Mouse (Mus musculus) adrenal gland, adult (tissue): ENCODE results near the gene Cwc15.
"Not testable (repeated sequence)": the region's sequence is repeated elsewhere in the genome, so short reads cannot be mapped to it uniquely, and the experiment has no call there.

ENCODE experiments used
- DNase-seq, 2 experiments: peaks; one replicate each; pipeline ENCODE4 v3.0.0; 2022 to 2023; ENCODE audit warnings: low spot score in 1 of 2; ENCODE audit not compliant: inconsistent age in 2 of 2

Cwc15 gene

GRCm38 (mm10) chr9:14500023-14500915 is at the start of gene Cwc15, which contains the start of gene Kdm4d:
Gene Cwc15 (plus strand): TSS chr9:14500617.
Gene Kdm4d (minus strand): TSS chr9:14500482.
- peak; percentile 94 to 97 for DNase-seq

DNA sequence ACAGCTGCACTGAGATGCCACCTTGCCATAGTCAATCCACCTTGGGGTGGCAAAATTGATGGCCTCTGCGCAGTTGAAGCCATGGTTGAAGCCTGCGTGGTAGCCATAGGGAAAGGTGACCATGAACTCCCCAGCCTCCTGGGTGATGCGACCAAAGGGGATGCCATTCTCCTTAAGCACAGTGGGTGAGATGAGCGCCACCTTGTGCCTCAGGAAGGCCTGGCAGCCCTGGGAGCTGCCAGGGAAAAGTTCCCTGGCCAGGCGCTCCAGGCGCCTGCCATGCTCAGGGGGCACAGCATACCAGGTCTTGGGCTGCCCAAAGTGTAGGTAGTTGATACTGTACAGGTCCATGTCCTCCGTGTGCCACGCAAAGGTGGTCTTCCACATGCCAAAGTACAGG is 49.3 kb upstream of the Cwc15 start:
- DNase-seq = not testable (repeated sequence)

- no peak for DNase-seq
Measured at GRCm38 (mm10) chr9:14456320-14456719, 44.1 kb upstream of the Cwc15 start.

DNA sequence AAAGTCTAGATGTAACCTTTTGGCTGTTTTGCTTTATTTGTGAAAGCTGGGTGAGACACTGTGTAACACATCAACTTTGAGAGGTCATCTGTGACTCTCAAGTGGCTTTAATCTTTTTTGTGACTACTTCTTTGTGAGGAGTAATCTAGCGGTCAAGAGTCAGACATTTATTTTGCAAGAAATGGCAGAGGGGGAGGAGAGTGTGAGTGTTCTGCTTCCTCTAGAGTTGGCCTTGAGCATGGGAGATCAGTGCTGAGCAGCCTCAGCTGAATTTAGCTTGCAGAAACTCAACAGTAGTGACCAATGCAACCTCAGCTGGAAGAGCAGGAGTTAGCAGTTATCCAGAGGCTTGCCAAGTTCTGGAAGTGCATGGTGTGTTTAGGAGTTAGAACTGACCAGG is 37.9 kb upstream of the Cwc15 start:
- peak; percentile 25 to 83 for DNase-seq

GRCm38 (mm10) chr9:14463668-14464067 is 36.7 kb upstream of the Cwc15 start:
- DNase-seq = not testable (repeated sequence)

DNA sequence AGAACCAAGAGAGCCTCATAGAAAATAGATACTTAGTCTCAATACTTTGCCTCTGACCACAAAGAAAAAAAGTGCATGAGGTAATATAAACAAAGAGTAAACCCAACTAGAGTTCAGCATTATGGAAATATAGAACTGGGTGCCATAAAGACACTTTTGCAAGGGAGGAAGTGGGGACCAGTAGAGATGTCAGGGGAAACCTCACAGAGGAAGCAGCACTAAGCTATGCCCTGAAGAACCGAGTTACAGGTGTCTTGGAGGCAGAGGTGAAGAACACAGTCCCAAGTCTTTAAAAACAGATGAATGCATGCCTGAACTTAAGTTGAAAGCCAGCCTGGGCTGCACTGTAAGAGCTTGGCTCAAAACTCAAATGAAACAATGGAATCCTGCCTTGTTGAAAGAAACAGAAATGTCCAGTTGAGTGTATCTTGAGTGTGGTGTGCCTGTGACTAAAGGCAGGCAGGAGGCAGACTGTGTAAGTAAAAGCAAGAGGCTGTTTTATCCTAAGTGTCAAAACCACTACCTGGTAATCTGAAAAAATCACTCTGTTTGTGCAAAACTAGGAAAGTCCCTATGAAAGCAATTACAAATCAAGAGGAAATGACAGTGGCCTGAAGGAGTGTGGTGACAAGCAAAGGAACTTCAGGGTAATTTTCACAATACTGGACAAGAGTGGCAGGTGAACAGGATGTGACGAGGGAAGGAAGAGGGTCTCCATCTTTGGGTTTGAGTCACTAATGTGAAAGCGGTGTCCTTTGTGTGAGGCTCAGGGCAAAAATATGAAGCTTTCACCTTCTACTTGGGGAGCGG is 1.3 kb upstream of the Cwc15 start:
- no peak for DNase-seq

GRCm38 (mm10) chr9:14500916-14501424 is 553 bp downstream of the Cwc15 start:
- DNase-seq = no peak

- peak in 1 of 2 experiments; percentile 63 for DNase-seq
Measured at GRCm38 (mm10) chr9:14512633-14513445, 12.4 kb downstream of the Cwc15 start.

DNA sequence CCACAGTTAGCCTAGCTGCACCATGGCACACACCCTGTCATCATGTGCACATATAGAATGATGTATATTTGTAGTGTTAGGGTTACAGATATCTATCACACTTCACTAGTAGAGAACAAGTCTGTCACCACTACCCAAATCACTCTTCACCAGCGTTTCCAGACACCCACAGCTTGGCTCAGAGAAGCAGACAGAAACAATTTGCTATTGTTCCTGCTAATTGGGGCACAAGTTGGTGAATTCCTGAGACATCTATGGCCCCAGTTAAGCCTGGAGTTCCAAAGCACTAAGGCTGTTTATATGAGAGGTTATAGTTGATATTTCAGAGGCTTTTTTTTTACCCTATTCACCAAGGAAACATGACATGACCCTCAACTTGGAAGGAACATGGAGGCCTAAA is 16.9 kb downstream of the Cwc15 start:
- DNase-seq = no peak

DNA sequence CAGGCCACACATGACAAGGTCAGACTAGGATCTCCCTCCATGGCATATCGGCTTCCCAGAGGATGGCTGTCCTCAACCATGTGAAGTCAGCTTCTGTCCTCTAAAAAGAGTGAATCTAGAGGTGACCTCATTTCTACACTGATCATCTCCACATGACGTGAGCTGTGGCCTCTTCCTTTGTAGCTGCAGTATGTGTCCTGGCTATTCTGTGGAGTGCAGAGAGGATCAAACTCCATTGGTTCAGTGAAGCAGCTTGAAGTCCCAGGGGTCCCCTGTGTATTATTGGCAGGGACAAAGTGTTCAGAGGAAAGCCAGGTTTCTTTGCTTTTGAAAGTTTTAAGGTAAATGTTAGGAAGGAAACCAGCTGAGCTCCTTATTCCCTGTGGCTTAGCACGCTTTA is 17.7 kb downstream of the Cwc15 start:
- DNase-seq = no peak

DNA sequence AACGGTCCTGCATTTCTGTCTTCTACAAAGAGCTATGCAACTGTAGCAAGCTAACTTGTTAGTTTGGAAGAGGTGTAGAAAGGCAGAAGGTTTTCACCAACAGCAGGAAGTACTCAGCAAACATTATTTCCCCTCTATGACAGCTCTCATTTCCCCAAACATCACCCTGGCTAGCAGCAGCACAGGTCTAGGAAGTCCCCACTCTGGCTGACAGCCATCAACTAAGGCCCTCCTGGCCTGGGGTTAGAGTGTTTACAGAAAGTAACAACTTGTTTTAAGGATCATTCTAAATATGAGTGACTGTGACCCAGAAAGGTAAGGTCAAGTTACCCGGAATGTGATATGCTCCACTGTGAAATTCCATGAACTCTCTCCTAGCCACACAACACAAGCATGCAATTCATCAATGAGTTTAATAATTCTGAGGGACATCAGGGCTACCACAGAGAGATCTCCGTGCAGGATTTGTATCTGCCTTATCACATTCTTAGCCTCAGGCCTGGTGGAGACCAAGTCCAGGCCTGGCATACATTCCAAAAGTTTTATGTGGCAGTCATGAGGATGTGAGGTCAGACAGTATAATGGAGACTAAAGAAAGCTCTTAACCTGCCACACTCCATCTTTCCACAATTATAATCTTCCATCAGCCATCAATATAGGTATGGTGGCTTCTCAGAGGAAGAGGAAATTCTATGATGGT is 20.7 kb downstream of the Cwc15 start:
- DNase-seq = no peak

DNA sequence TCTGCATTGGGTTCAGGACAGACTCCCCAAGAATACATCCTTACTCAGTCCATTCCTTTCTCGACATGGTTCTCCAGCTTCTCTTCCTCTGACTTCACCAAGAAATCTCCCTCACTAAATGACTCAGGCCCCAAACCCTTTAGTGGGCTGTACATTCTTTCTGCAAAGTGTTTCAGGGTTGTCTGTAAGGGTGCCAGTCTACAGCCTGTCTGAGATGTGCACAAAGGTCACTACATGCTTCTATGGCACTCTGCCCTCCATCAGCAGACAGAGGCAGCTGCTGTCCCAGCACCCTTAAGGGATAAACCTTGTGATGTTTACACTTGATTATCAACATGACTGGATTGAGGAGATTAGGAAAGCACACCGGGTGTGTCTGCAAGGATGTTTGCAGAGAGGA is 21.3 kb downstream of the Cwc15 start:
- no peak for DNase-seq

DNA sequence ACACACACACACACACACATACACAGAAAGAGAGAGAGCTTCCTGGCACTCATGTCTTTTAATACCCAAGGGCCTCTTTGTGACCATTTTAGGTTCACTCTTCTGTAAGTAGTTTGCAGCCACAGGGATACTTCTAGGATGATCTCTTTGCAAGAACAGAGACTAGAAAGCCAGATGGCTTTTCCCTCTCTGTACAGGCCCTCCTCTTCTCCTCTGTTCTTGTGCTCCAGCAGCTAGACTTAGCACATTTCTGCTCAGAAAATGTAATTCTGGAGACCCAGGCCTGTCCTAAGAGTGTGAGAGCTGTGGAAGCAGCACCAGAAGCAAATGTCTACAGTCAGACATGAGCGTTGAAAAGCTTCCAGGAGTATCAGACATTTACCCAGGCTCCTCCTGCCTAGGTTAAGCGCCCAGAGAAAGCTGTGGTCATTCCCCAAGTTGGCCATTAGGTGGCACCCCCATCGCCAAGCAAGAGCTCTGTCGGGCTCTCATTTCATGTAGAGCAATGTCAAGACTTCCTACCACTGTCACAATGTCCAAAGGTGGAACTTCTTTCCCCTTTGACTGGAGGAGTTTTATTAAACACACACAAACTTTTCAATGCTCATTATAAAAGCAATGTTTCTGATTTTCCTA is 23.1 kb downstream of the Cwc15 start:
- DNase-seq = peak; percentile 81 to 92

- DNase-seq = peak in 1 of 2 experiments; percentile 34
Measured at GRCm38 (mm10) chr9:14530004-14530403, 29.6 kb downstream of the Cwc15 start.

GRCm38 (mm10) chr9:14532283-14532682 is 31.9 kb downstream of the Cwc15 start:
- no peak for DNase-seq

GRCm38 (mm10) chr9:14533659-14534058 is 33.2 kb downstream of the Cwc15 start:
- DNase-seq = no peak

GRCm38 (mm10) chr9:14534833-14535456 is 34.5 kb downstream of the Cwc15 start:
- peak in 1 of 2 experiments; percentile 40 for DNase-seq

DNA sequence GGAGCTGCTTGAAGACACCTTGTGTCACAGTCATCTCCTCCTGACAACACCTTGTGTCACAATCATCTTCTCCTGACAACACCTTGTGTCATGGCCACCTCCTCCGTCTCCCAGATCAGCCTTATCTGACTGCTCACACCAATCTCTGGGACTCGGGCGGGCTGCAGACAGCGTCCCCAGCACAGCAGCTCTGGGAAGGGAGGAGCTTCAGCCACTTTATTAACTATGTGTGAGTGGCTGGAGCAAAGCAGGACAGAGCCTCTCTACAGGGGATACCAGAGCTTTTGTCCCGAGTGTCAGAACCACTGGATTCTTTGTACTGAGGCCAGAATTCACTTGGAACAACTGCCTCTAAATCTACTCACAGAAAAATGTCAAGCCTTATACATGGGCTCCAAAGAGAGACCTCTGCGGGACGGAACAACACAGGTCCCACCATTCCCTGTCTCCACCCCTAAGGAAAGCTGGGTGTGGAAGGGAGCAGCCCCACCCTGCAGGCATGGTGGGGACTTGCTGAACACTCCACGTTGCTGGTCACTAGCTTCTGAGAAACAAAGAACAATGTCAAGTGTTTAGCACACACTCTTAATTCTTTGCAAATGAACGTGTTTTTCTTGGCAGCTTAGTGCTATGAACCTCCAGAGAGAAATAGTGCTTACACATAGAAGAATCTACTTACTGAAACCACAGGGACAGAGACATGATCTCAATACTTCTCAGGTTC is 43.8 kb downstream of the Cwc15 start:
- DNase-seq = no peak
